Mouse (Mus musculus) liver, postnatal 0 days (tissue): ENCODE measurements around the gene Zgpat.

Experiments used
- CTCF ChIP-seq: sonication (generic); IDR thresholded peaks from 2 replicates; pipeline ENCODE4 v1.5.1; 2016; ENCODE audit warnings: antibody characterized with exemption, low read depth
- EP300 ChIP-seq: IDR thresholded peaks from 2 replicates; pipeline ENCODE4 v1.6.1; 2016; ENCODE audit warnings: antibody characterized with exemption, low read depth, mild to moderate bottlenecking

DNA sequence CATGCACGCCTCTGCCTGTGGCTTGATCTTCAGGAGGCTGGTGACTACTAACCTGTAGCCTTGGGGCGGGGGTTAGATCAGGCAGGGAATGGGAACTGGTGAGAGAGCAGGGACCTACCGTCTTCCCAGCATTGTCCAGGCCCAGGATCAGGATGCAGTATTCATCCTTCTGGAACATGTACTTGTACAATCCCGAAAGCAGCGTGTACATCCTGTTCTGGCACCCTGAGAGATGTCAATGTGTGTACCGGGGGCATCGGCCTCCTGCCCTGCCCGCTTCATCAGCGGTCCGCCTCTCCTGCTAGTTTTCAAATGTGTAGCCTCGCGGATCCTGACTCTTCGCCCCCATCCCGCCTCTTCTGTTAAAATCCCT, 255 bp upstream of the Zgpat start:
- TF ChIP-seq CTCF (no peak), EP300 (no peak)
